8 mouse cellular contexts compared by ENCODE assay signal in the genomic region with DNA sequence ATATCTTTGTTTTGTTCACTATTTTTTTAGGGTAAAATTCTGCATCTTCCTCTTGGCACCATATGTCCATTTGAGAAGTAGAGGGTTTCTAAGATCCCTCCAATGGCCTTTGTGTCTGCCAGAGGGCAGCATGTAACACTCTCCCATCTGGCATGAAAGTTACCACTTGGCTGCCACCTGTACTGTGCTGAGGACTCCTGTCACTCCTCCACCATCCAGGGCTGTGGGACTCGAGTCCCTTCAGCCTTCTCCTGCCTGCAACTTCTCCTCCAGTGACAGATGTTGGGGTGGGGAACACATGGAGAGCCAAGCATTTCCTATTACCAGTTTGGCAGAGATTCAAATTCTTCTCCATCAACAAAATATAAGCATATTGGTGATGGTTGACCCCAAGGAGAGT.
DNase-seq lines count a peak whose midpoint lies in the region; ATAC-seq lines count a peak whose summit lies in the region.
"Had no signal": no experiment of that assay in that cellular context is flagged by ENCODE, and none has a peak within 500 bp of the region (broad histone marks: within the 10 kb centered on the region; RNA-seq: fewer than 3 reads in every experiment).

No protein-coding gene starts in this region.

- intact Hi-C loops in left cerebral cortex, postnatal 4 days (cut with DNase I): no loop called here
- intact Hi-C loops in left cerebral cortex, postnatal 36 days (cut with DNase I): no loop called here

- no peak overlapping the region for H3K4me2 ChIP-seq in embryonic facial prominence, embryonic 13.5 days
- no peak overlapping the region for H3K4me2 ChIP-seq in intestine, embryonic 15.5 days (replicated peaks)

- no peaks in the 10 kb centered on the region for H3K36me3 ChIP-seq in embryonic facial prominence, embryonic 13.5 days
- H3K36me3 ChIP-seq in intestine, embryonic 15.5 days: no peaks in the 10 kb centered on the region

- H3K9ac ChIP-seq in embryonic facial prominence, embryonic 13.5 days: no peak overlapping the region
- H3K9ac ChIP-seq in intestine, embryonic 15.5 days: no peak overlapping the region

- DNase-seq in left cerebral cortex, postnatal 4 days: peak; percentile 85
- DNase-seq in left cerebral cortex, postnatal 36 days (ENCODE audit: low spot score in 2 of 2): no peak
- peak; percentile 86 for DNase-seq in brain, adult 2 months (ENCODE audit: low read depth, low spot score)
- DNase-seq: thymus, postnatal 36 days had no signal

- no peaks in the 10 kb centered on the region for H3K27me3 ChIP-seq in embryonic facial prominence, embryonic 13.5 days
- no peaks in the 10 kb centered on the region for H3K27me3 ChIP-seq in intestine, embryonic 15.5 days (replicated peaks)

- H3K4me3 ChIP-seq in brown adipose tissue, adult 24 weeks (ENCODE audit: insufficient read depth, low read depth, low read length): no peak overlapping the region
- H3K4me3 ChIP-seq in embryonic facial prominence, embryonic 13.5 days: no peak overlapping the region
- no peak overlapping the region for H3K4me3 ChIP-seq in intestine, embryonic 15.5 days (replicated peaks)

- H3K27ac ChIP-seq in brown adipose tissue, adult 24 weeks (replicated peaks; ENCODE audit: low read depth, low read length): 0 out of 2 replicates have a peak overlapping the region, but pooled peaks have one; percentile 8
- H3K27ac ChIP-seq in embryonic facial prominence, embryonic 13.5 days: peak overlapping the region; percentile 48; the same call in 1 of the 2 replicates
- no peak overlapping the region for H3K27ac ChIP-seq in intestine, embryonic 15.5 days

- no peaks in the 10 kb centered on the region for H3K9me3 ChIP-seq in embryonic facial prominence, embryonic 13.5 days
- no peaks in the 10 kb centered on the region for H3K9me3 ChIP-seq in intestine, embryonic 15.5 days

- 23% methylated on average over 1 of the region's 1 CpGs for WGBS in embryonic facial prominence, embryonic 13.5 days
- WGBS in intestine, embryonic 15.5 days: 46% methylated on average over 1 of the region's 1 CpGs

- peaks cover 4% of the 10 kb centered on the region for H3K4me1 ChIP-seq in brown adipose tissue, adult 24 weeks (ENCODE audit: control insufficient read depth, insufficient read depth, insufficient read length, low read length)
- H3K4me1 ChIP-seq in embryonic facial prominence, embryonic 13.5 days: peaks cover 31% of the 10 kb centered on the region
- peaks cover 11% of the 10 kb centered on the region; the same call in 1 of the 2 replicates for H3K4me1 ChIP-seq in intestine, embryonic 15.5 days (replicated peaks)

- no peak for ATAC-seq in embryonic facial prominence, embryonic 13.5 days (ENCODE audit: insufficient number of reproducible peaks, insufficient read depth, low FRiP score, low TSS enrichment, low read depth)
- ATAC-seq in intestine, embryonic 15.5 days: no peak
- no peak for ATAC-seq in activated CD4-positive, CD25-positive, alpha-beta regulatory T cell, adult 4 months

Comparison
In these comparisons a context has a peak if more than half of its experiments do, and no peak if none do; other contexts are left out.
1. DNase-seq: peak in left cerebral cortex, postnatal 4 days (single experiment) and brain, adult 2 months (single experiment); none in left cerebral cortex, postnatal 36 days (0 of 2).